Comparison of ENCODE assay signal across 7 mouse cellular contexts in genomic region chr9:109097831-109098230, GRCm38 (mm10). TPM values are rescaled to one million over a fixed set of nuclear protein-coding genes. Genes with fewer than 3 reads are reported as not detected.
DNase-seq lines count a peak whose midpoint lies in the region; ATAC-seq and TF ChIP-seq lines count a peak whose summit lies in the region.

No protein-coding gene starts in this region.

- 52% methylated on average over 5 of the region's 5 CpGs for WGBS in kidney, postnatal 0 days
- WGBS in limb, embryonic 14.5 days: 68% methylated on average over 5 of the region's 5 CpGs

- peak overlapping the region; percentile 98 for H3K27ac ChIP-seq in kidney, postnatal 0 days
- peak overlapping the region; percentile 100 for H3K27ac ChIP-seq in limb, embryonic 14.5 days (replicated peaks; ENCODE audit: low read depth, low read length)

- 0 out of 2 replicates have a peak, but pooled peaks cover 4% of the 10 kb centered on the region for H3K36me3 ChIP-seq in kidney, postnatal 0 days (ENCODE audit: insufficient read depth, low read length)
- peaks cover 26% of the 10 kb centered on the region for H3K36me3 ChIP-seq in limb, embryonic 14.5 days (ENCODE audit: control insufficient read depth, insufficient read depth, low read length)

- H3K4me3 ChIP-seq in kidney, postnatal 0 days (replicated peaks; ENCODE audit: low read depth, low read length): peak overlapping the region; percentile 13; the same call in 1 of the 2 replicates
- peak overlapping the region; percentile 79 for H3K4me3 ChIP-seq in limb, embryonic 14.5 days (replicated peaks; ENCODE audit: low read length)

- H3K9me3 ChIP-seq in kidney, postnatal 0 days (replicated peaks; ENCODE audit: low read length): no peaks in the 10 kb centered on the region
- H3K9me3 ChIP-seq in limb, embryonic 14.5 days (ENCODE audit: control insufficient read depth, low read length): no peaks in the 10 kb centered on the region

- H3K4me1 ChIP-seq in kidney, postnatal 0 days (replicated peaks; ENCODE audit: insufficient read depth, low read length): peaks cover 39% of the 10 kb centered on the region
- peaks cover 49% of the 10 kb centered on the region for H3K4me1 ChIP-seq in limb, embryonic 14.5 days (ENCODE audit: control insufficient read depth, insufficient read depth, low read length)

- no peak for TF ChIP-seq CTCF in kidney, postnatal 0 days (IDR thresholded peaks at IDR 0.05; ENCODE audit: low read depth)

- H3K9ac ChIP-seq in kidney, postnatal 0 days (ENCODE audit: low read depth, low read length): 0 out of 2 replicates have a peak overlapping the region, but pooled peaks have one; percentile 31
- peak overlapping the region; percentile 96; the same call in 1 of the 2 replicates for H3K9ac ChIP-seq in limb, embryonic 14.5 days (ENCODE audit: low read depth, low read length, severe bottlenecking)

- no peak for TF ChIP-seq POLR2A in limb, embryonic 14.5 days (IDR thresholded peaks at IDR 0.05; ENCODE audit: borderline replicate concordance, extremely low read depth, insufficient read depth, insufficient read length)

- DNase-seq in adrenal gland, postnatal 14 days: peak; percentile 85
- DNase-seq in cerebellum, adult 9-11 months: peak; percentile 72
- DNase-seq in heart, adult 9 months (ENCODE audit: low spot score in 2 of 2): peak; percentile 62 to 68
- no peak for DNase-seq in kidney, postnatal 0 days (ENCODE audit: low spot score)
- no peak for DNase-seq in limb, embryonic 14.5 days (ENCODE audit: low spot score)
- DNase-seq in right cerebral cortex, postnatal 25 days: peak; percentile 50
- DNase-seq in adipocyte (ENCODE audit: low spot score): no peak

- peak overlapping the region; percentile 91 for H3K4me2 ChIP-seq in kidney, postnatal 0 days (ENCODE audit: low read length)
- H3K4me2 ChIP-seq in limb, embryonic 14.5 days (replicated peaks; ENCODE audit: low read depth, low read length, severe bottlenecking): peak overlapping the region; percentile 90

- H3K27me3 ChIP-seq in kidney, postnatal 0 days (ENCODE audit: insufficient read depth, low read length): no peaks in the 10 kb centered on the region
- H3K27me3 ChIP-seq in limb, embryonic 14.5 days (ENCODE audit: control insufficient read depth, insufficient read depth, low read length): no peaks in the 10 kb centered on the region

- ATAC-seq in kidney, postnatal 0 days (replicated peaks; ENCODE audit: low FRiP score, low read depth): no peak
- ATAC-seq in limb, embryonic 14.5 days (ENCODE audit: low FRiP score, low read depth): peak; percentile 13; the same call in 1 of the 2 replicates

RNA-seq across cellular contexts. Expression of gene Plxnb1, which starts 2.6 kb away (rescaled TPM):
- total RNA-seq in adrenal gland, postnatal 14 days (2021): 63.8 and 67.0 TPM in 2 replicates
- 8.4 and 9.6 TPM in 2 replicates for polyA plus RNA-seq in kidney, postnatal 0 days (2015; fragmentation: Nextera tagmentation; extraction: Ambion mirVana)
- polyA plus RNA-seq in limb, embryonic 14.5 days (2012; rRNA removed): 31.0 and 36.8 TPM in 2 replicates
- 8.2 and 10.0 TPM in 2 replicates for polyA plus RNA-seq in limb, embryonic 14.5 days (2014; fragmentation: Nextera tagmentation; extraction: Ambion mirVana)

RNA-seq across cellular contexts. Expression of gene Tma7, which starts 15.4 kb away (rescaled TPM):
- 326 and 340 TPM in 2 replicates for total RNA-seq in adrenal gland, postnatal 14 days (2021)
- polyA plus RNA-seq in kidney, postnatal 0 days (2015; fragmentation: Nextera tagmentation; extraction: Ambion mirVana): 635 and 680 TPM in 2 replicates
- polyA plus RNA-seq in limb, embryonic 14.5 days (2012; rRNA removed): 122 and 191 TPM in 2 replicates
- 658 and 664 TPM in 2 replicates for polyA plus RNA-seq in limb, embryonic 14.5 days (2014; fragmentation: Nextera tagmentation; extraction: Ambion mirVana)

RNA-seq across cellular contexts. Expression of gene Ccdc51, which starts 15.5 kb away (rescaled TPM):
- total RNA-seq in adrenal gland, postnatal 14 days (2021): 15.7 and 17.2 TPM in 2 replicates
- 12.9 and 13.8 TPM in 2 replicates for polyA plus RNA-seq in kidney, postnatal 0 days (2015; fragmentation: Nextera tagmentation; extraction: Ambion mirVana)
- polyA plus RNA-seq in limb, embryonic 14.5 days (2012; rRNA removed): 9.0 and 9.1 TPM in 2 replicates
- polyA plus RNA-seq in limb, embryonic 14.5 days (2014; fragmentation: Nextera tagmentation; extraction: Ambion mirVana): 13.5 and 15.3 TPM in 2 replicates

RNA-seq across cellular contexts. Expression of gene Atrip, which starts 23.9 kb away (rescaled TPM):
- 14.6 and 16.0 TPM in 2 replicates for total RNA-seq in adrenal gland, postnatal 14 days (2021)
- polyA plus RNA-seq in kidney, postnatal 0 days (2015; fragmentation: Nextera tagmentation; extraction: Ambion mirVana): 18.8 and 20.9 TPM in 2 replicates
- polyA plus RNA-seq in limb, embryonic 14.5 days (2012; rRNA removed): 30.5 and 40.3 TPM in 2 replicates
- polyA plus RNA-seq in limb, embryonic 14.5 days (2014; fragmentation: Nextera tagmentation; extraction: Ambion mirVana): 22.2 and 25.1 TPM in 2 replicates

RNA-seq across cellular contexts. Expression of gene Trex1, which starts 38.3 kb away (rescaled TPM):
- total RNA-seq in adrenal gland, postnatal 14 days (2021): 13.7 and 13.8 TPM in 2 replicates
- 14.3 and 15.2 TPM in 2 replicates for polyA plus RNA-seq in kidney, postnatal 0 days (2015; fragmentation: Nextera tagmentation; extraction: Ambion mirVana)
- 33.5 and 50.8 TPM in 2 replicates for polyA plus RNA-seq in limb, embryonic 14.5 days (2012; rRNA removed)
- polyA plus RNA-seq in limb, embryonic 14.5 days (2014; fragmentation: Nextera tagmentation; extraction: Ambion mirVana): 12.5 and 13.7 TPM in 2 replicates

Comparison
In these comparisons a context has a peak if more than half of its experiments do, and no peak if none do; other contexts are left out.
1. DNase-seq: peak in adrenal gland, postnatal 14 days (single experiment), cerebellum, adult 9-11 months (single experiment), heart, adult 9 months (2 of 2) and right cerebral cortex, postnatal 25 days (single experiment); none in kidney, postnatal 0 days (single experiment), limb, embryonic 14.5 days (single experiment) and adipocyte (single experiment).